Mouse (Mus musculus): ENCODE results near the gene 1810013L24Rik. TPM values are rescaled to one million over a fixed set of nuclear protein-coding genes. Genes with fewer than 3 reads are reported as not detected.
A peak's percentile ranks its signal among the peaks of the same experiment; 100 is the strongest.

Gene 1810013L24Rik
- polyA plus RNA-seq, 1 experiment, result 13.2 TPM

GRCm38 (mm10) chr16:8831241-8831640, 1.3 kb downstream of the 1810013L24Rik start:
- peak; percentile 21 to 47 for DNase-seq (ENCODE audit: low read depth in 1 of 2, low spot score in 2 of 2)
- no peaks in the 10 kb centered on the region for H3K27me3 ChIP-seq (ENCODE audit: control insufficient read depth, insufficient read depth, low read length)
- WGBS, result 6% methylated on average over 12 of the region's 12 CpGs
- H3K4me1 ChIP-seq (ENCODE audit: control insufficient read depth, insufficient read depth, insufficient read length), result peaks cover 16% of the 10 kb centered on the region
- H3K27ac ChIP-seq (ENCODE audit: insufficient read depth, low read length), result peak overlapping the region; percentile 98
- peak overlapping the region; percentile 99 for H3K4me3 ChIP-seq (ENCODE audit: extremely low read depth, insufficient read depth, insufficient read length)
- TF ChIP-seq CTCF (IDR thresholded peaks at IDR 0.05; ENCODE audit: extremely low read depth, insufficient read depth, insufficient read length, insufficient replicate concordance) (no peak), POLR2A (IDR thresholded peaks at IDR 0.05; ENCODE audit: low read depth, low read length) (no peak)
- H3K36me3 ChIP-seq (ENCODE audit: control insufficient read depth, insufficient read depth, low read length), result peaks cover 10% of the 10 kb centered on the region

DNA sequence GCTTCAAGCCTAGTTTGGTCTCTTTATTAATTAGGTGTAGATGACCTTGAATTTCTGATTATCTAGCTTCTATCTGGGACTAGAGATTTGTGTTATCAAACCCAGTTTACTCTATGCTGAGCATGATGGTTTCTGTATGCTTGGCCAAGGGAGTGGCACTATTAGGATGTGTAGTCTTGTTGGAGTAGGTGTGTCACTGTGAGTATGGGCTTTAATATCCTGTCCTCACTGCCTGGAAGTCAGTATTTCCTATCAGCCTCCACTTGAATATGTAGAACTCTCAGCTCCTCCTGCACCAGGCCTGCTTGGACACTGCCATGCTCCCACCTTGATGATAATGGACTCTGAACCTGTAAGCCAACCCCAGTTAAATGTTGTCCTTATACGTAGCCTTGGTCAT, 7.0 kb downstream of the 1810013L24Rik start:
- DNase-seq (ENCODE audit: low read depth in 1 of 2, low spot score in 2 of 2), result no peak
- no peak overlapping the region for H3K4me3 ChIP-seq (ENCODE audit: extremely low read depth, insufficient read depth, insufficient read length)
- H3K4me1 ChIP-seq (ENCODE audit: control insufficient read depth, insufficient read depth, insufficient read length), result peaks cover 15% of the 10 kb centered on the region
- no peak overlapping the region for H3K27ac ChIP-seq (ENCODE audit: insufficient read depth, low read length)
- no peaks in the 10 kb centered on the region for H3K27me3 ChIP-seq (ENCODE audit: control insufficient read depth, insufficient read depth, low read length)
- no peak for TF ChIP-seq POLR2A (IDR thresholded peaks at IDR 0.05; ENCODE audit: low read depth, low read length)
- TF ChIP-seq CTCF (IDR thresholded peaks at IDR 0.05; ENCODE audit: extremely low read depth, insufficient read depth, insufficient read length, insufficient replicate concordance), result no peak
- WGBS, result 91% methylated on average over 1 of the region's 1 CpGs
- H3K36me3 ChIP-seq (ENCODE audit: control insufficient read depth, insufficient read depth, low read length), result peaks cover 21% of the 10 kb centered on the region

DNA sequence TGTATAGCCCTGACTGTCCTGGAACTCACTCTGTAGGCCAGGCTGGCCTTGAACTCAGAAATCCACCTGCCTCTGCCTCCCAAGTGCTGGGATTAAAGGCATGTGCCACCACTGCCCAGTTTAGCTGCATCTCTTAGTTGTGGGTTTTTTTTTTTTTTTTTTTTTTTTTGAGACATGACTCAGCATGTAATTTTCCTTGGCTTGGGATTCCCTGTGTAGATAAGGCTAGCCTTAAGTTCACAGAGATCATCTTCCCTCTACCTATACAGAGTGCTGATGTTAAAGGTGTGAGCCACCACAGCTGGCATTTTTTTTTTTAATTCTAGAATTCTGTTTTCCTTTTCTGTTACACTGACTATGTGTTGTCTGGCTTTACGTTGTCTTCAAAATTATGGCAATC, 7.7 kb downstream of the 1810013L24Rik start:
- no peak for TF ChIP-seq CTCF (IDR thresholded peaks at IDR 0.05; ENCODE audit: extremely low read depth, insufficient read depth, insufficient read length, insufficient replicate concordance)
- TF ChIP-seq POLR2A (IDR thresholded peaks at IDR 0.05; ENCODE audit: low read depth, low read length), result no peak
- no peak for DNase-seq (ENCODE audit: low read depth in 1 of 2, low spot score in 2 of 2)
- peaks cover 15% of the 10 kb centered on the region for H3K4me1 ChIP-seq (ENCODE audit: control insufficient read depth, insufficient read depth, insufficient read length)
- H3K4me3 ChIP-seq (ENCODE audit: extremely low read depth, insufficient read depth, insufficient read length), result no peak overlapping the region
- 94% methylated on average over 1 of the region's 1 CpGs for WGBS
- H3K27ac ChIP-seq (ENCODE audit: insufficient read depth, low read length), result no peak overlapping the region
- H3K36me3 ChIP-seq (ENCODE audit: control insufficient read depth, insufficient read depth, low read length), result peaks cover 21% of the 10 kb centered on the region
- no peaks in the 10 kb centered on the region for H3K27me3 ChIP-seq (ENCODE audit: control insufficient read depth, insufficient read depth, low read length)

DNA sequence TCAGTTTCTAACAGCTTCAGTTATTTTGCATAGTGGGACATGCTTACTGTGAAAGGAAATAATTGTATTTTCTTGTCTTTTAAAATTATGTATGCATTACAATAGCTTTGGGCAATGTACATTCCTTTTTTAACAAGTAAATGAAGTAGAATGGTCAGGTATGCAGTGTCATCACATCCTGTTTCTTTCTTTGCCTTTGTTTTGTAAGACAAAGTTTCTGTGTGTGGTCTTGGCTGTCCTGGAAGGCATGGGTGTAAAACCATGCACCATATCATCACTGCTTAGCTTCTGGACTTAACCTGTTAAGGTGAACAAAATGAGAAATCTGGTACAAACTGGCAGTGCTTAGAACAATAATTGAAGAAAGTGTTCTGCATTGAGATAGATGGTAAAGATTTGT, 9.0 kb downstream of the 1810013L24Rik start:
- TF ChIP-seq CTCF (IDR thresholded peaks at IDR 0.05; ENCODE audit: extremely low read depth, insufficient read depth, insufficient read length, insufficient replicate concordance), result no peak
- no peak for TF ChIP-seq POLR2A (IDR thresholded peaks at IDR 0.05; ENCODE audit: low read depth, low read length)
- H3K27ac ChIP-seq (ENCODE audit: insufficient read depth, low read length), result no peak overlapping the region

GRCm38 (mm10) chr16:8840557-8840956, 10.7 kb downstream of the 1810013L24Rik start:
- TF ChIP-seq CTCF (IDR thresholded peaks at IDR 0.05; ENCODE audit: extremely low read depth, insufficient read depth, insufficient read length, insufficient replicate concordance) (no peak), POLR2A (IDR thresholded peaks at IDR 0.05; ENCODE audit: low read depth, low read length) (no peak)
- Histone ChIP-seq H3K4me1 (ENCODE audit: control insufficient read depth, insufficient read depth, insufficient read length) (0 out of 2 replicates have a peak, but pooled peaks cover 2% of the 10 kb centered on the region), H3K27me3 (ENCODE audit: control insufficient read depth, insufficient read depth, low read length) (no peaks in the 10 kb centered on the region), H3K4me3 (ENCODE audit: extremely low read depth, insufficient read depth, insufficient read length) (no peak overlapping the region), H3K27ac (ENCODE audit: insufficient read depth, low read length) (no peak overlapping the region), H3K36me3 (ENCODE audit: control insufficient read depth, insufficient read depth, low read length) (peaks cover 27% of the 10 kb centered on the region)
- WGBS, result 50% methylated on average over 3 of the region's 3 CpGs
- no peak for DNase-seq (ENCODE audit: low read depth in 1 of 2, low spot score in 2 of 2)

More for the DNA sequence above, 9.0 kb downstream of the 1810013L24Rik start:
- no peak overlapping the region for H3K4me3 ChIP-seq (ENCODE audit: extremely low read depth, insufficient read depth, insufficient read length)
- no peak for DNase-seq (ENCODE audit: low read depth in 1 of 2, low spot score in 2 of 2)
- H3K4me1 ChIP-seq (ENCODE audit: control insufficient read depth, insufficient read depth, insufficient read length), result peaks cover 8% of the 10 kb centered on the region; the same call in 1 of the 2 replicates
- no peaks in the 10 kb centered on the region for H3K27me3 ChIP-seq (ENCODE audit: control insufficient read depth, insufficient read depth, low read length)
- H3K36me3 ChIP-seq (ENCODE audit: control insufficient read depth, insufficient read depth, low read length), result peaks cover 26% of the 10 kb centered on the region

GRCm38 (mm10) chr16:8842962-8843361, 13.1 kb downstream of the 1810013L24Rik start:
- WGBS, result 84% methylated on average over 10 of the region's 10 CpGs
- no peaks in the 10 kb centered on the region for H3K4me1 ChIP-seq (ENCODE audit: control insufficient read depth, insufficient read depth, insufficient read length)

GRCm38 (mm10) chr16:8843580-8844175, 13.8 kb downstream of the 1810013L24Rik start:
- H3K4me1 ChIP-seq (ENCODE audit: control insufficient read depth, insufficient read depth, insufficient read length), result no peaks in the 10 kb centered on the region
- no peaks in the 10 kb centered on the region for H3K27me3 ChIP-seq (ENCODE audit: control insufficient read depth, insufficient read depth, low read length)
- no peak for DNase-seq (ENCODE audit: low read depth in 1 of 2, low spot score in 2 of 2)
- H3K27ac ChIP-seq (ENCODE audit: insufficient read depth, low read length), result no peak overlapping the region
- no peak for TF ChIP-seq POLR2A (IDR thresholded peaks at IDR 0.05; ENCODE audit: low read depth, low read length)
- no peak for TF ChIP-seq CTCF (IDR thresholded peaks at IDR 0.05; ENCODE audit: extremely low read depth, insufficient read depth, insufficient read length, insufficient replicate concordance)
- 86% methylated on average over 3 of the region's 3 CpGs for WGBS
- H3K36me3 ChIP-seq (ENCODE audit: control insufficient read depth, insufficient read depth, low read length), result peaks cover 26% of the 10 kb centered on the region
- no peak overlapping the region for H3K4me3 ChIP-seq (ENCODE audit: extremely low read depth, insufficient read depth, insufficient read length)

More at GRCm38 (mm10) chr16:8842962-8843361, 13.1 kb downstream of the 1810013L24Rik start:
- DNase-seq (ENCODE audit: low read depth in 1 of 2, low spot score in 2 of 2), result no peak
- no peak for TF ChIP-seq POLR2A (IDR thresholded peaks at IDR 0.05; ENCODE audit: low read depth, low read length)
- TF ChIP-seq CTCF (IDR thresholded peaks at IDR 0.05; ENCODE audit: extremely low read depth, insufficient read depth, insufficient read length, insufficient replicate concordance), result no peak
- H3K27me3 ChIP-seq (ENCODE audit: control insufficient read depth, insufficient read depth, low read length), result no peaks in the 10 kb centered on the region
- H3K4me3 ChIP-seq (ENCODE audit: extremely low read depth, insufficient read depth, insufficient read length), result no peak overlapping the region
- no peak overlapping the region for H3K27ac ChIP-seq (ENCODE audit: insufficient read depth, low read length)
- H3K36me3 ChIP-seq (ENCODE audit: control insufficient read depth, insufficient read depth, low read length), result peaks cover 27% of the 10 kb centered on the region

Data from spleen, adult 2 months (tissue).